25 mouse cellular contexts compared by ENCODE assay signal in the genomic region with DNA sequence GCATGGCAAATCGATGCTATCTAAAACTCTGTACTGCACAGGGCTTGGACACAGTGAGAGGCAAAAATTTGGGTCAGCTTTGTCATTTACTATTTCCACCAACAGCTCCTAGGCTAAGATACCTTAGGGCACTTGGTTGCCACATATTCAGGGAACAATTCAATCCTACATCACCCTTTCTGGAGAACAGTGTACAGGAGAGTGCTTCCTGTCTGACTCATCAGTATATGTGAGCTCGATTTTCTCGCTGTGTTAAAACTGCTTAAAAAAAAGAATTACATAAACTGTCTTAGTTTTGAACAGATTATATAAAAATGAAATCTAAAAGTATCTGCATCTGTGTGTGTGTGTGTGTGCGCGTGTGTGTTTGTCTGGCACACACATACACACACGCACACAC.
DNase-seq lines count a peak whose midpoint lies in the region; ATAC-seq and TF ChIP-seq lines count a peak whose summit lies in the region.
"Had no signal": no experiment of that assay in that cellular context is flagged by ENCODE, and none has a peak within 500 bp of the region (broad histone marks: within the 10 kb centered on the region; RNA-seq: fewer than 3 reads in every experiment).

No protein-coding gene starts in this region.

- intact Hi-C loops in left cerebral cortex, adult 2 months (cut with DNase I), result loop anchor here (10.0 kb wide), 1 partner anchor 318 kb away; no protein-coding TSS in a partner anchor
- intact Hi-C loops in left cerebral cortex, postnatal 4 days (cut with DNase I), result no loop called here

- H3K4me3 ChIP-seq in left cerebral cortex, adult 2 months, result no peak overlapping the region
- H3K4me3 ChIP-seq: embryonic facial prominence, embryonic 12.5 days; embryonic facial prominence, embryonic 15.5 days; heart, embryonic 12.5 days; heart, embryonic 15.5 days; hindbrain, embryonic 10.5 days; hindbrain, embryonic 13.5 days had no signal

- no peak for TF ChIP-seq CTCF in left cerebral cortex, adult 2 months (IDR thresholded peaks at IDR 0.05)

- DNase-seq in cerebellum, postnatal 14 days, result no peak
- DNase-seq in left cerebral cortex, adult 2 months (ENCODE audit: extremely low spot score in 1 of 2, low spot score in 2 of 2), result peak in 1 of 2 experiments; percentile 17
- no peak for DNase-seq in left cerebral cortex, postnatal 4 days
- peak; percentile 15 to 17 for DNase-seq in right cerebral cortex, adult 2 months (ENCODE audit: low spot score in 2 of 2)
- no peak for DNase-seq in right cerebral cortex, postnatal 25 days
- no peak for DNase-seq in Muller cell, postnatal 12 days (ENCODE audit: inconsistent ontology term)
- DNase-seq: adrenal gland, postnatal 10 days; cerebellum, adult 11-12 months; cerebellum, adult 8-10 months; cerebellum, postnatal 10 days; forebrain, postnatal 0 days; gastrocnemius, postnatal 25 days; heart, adult 18-20 months; heart, postnatal 10 days; heart, postnatal 36 days had no signal

- 0 out of 2 replicates have a peak, but pooled peaks have one; percentile 20 for ATAC-seq in cerebellum, adult (ENCODE audit: insufficient number of reproducible peaks, low FRiP score, low TSS enrichment)
- ATAC-seq: forebrain, embryonic 14.5 days; forebrain, postnatal 0 days; hindbrain, embryonic 16.5 days; Patski had no signal

- H3K27ac ChIP-seq in left cerebral cortex, adult 2 months, result peak overlapping the region; percentile 71
- H3K27ac ChIP-seq: embryonic facial prominence, embryonic 12.5 days; embryonic facial prominence, embryonic 15.5 days; heart, embryonic 15.5 days; hindbrain, embryonic 10.5 days; hindbrain, embryonic 13.5 days had no signal

Comparison
In these comparisons a context has a peak if more than half of its experiments do, and no peak if none do; other contexts are left out.
1. DNase-seq: peak in right cerebral cortex, adult 2 months (2 of 2); none in cerebellum, postnatal 14 days (0 of 2), left cerebral cortex, postnatal 4 days (single experiment), right cerebral cortex, postnatal 25 days (single experiment) and Muller cell, postnatal 12 days (single experiment).